Mouse (Mus musculus) skeletal muscle tissue, adult 2 months (tissue): ENCODE data around the gene Pemt.
"Not testable (repeated sequence)": the region's sequence is repeated elsewhere in the genome, so short reads cannot be mapped to it uniquely, and the experiment has no call there.

Experiments used
- DNase-seq: peaks from one replicate; pipeline ENCODE4 v3.0.0-alpha.2; 2012; ENCODE audit warnings: low read depth, low spot score

The Pemt gene

DNA sequence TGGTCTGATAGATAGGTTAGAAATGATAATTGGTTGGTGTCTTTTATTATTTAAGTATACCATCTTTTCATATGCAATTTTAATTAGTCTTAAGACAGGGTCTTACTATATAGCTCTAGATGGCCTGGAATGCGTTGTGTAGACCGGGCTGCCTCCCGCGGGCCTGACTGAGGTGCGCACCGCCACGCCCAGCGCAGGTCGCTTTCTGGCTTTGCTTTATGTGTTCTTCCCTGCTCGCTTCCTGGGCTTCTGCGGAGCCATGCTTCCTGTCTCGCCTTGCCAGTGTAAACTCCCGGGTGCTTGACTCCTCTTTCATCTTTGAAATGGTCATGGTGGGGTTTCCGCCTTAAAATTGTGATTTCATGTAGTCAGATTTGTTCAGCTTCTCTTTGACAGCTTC, 93.4 kb downstream of the Pemt start:
- DNase-seq, result no peak

DNA sequence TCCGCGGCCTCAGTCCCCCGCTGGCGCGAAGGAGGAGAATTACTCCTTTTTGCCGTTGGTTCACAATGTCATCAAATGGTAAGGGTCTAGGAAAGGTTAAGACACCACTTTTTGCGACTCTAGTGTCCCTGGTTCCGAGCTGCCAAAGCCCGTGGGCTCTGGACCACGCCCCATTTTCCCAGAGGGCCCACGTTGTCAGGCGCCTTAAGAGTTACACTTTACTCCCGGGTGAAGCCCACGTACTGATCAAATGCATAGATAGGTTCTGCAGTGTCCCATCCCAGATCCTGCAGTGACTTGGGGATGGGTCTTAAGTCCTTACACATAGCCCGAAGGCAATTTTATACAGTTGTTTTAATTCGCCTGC, 97.9 kb downstream of the Pemt start:
- DNase-seq, result no peak

DNA sequence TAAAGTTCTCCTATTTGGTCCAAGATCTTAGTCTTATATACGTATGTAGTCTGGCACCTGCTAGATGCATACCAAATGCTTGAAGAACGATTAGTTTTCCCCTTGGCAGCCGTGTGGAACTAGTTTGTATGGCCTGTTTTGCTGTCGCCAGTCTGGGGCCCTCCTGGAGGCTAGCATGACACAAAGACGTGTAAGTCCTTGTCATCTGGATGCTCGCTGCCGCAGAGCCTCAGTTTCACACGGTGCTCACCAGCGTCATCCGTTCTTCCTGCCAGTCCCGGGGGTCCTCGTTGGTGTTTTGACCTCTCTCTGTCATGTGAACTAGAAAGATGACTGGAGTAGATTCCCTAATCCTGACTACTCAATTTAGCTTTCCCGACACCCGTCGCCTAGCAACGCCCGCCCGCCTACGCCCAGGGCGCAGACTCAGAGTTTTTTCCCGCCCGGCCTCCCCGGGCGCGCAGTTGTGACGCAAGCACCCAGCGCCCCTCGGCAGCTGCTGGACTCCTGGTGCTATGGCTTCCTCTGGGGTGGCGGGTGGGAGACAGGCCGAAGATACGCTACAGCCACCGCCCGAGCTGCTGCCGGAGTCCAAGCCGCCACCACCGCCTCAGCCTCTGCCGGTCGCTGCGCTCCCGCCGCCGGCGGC, 98.4 kb downstream of the Pemt start, which contains the start of gene Med9:
TSS of gene Med9 (plus strand) at position 455 of the 649 bp plus-strand sequence.
- DNase-seq, result peak; percentile 89

DNA sequence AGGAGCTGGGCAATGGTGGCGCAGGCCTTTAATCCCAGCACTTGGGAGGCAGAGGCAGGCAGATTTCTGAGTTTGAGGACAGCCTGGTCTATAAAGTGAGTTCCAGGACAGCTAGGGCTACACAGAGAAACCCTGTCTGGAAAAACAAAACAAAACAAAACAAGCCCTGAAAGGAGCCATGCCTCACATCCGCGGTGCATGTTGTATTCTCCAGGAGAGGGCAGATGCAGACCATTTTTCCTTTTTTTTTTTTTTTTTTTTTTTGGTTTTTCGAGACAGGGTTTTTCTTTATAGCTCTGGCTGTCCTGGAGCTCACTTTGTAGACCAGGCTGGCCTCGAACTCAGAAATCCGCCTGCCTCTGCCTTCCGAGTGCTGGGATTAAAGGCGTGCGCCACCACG, 101.4 kb downstream of the Pemt start:
- not testable (repeated sequence) for DNase-seq

DNA sequence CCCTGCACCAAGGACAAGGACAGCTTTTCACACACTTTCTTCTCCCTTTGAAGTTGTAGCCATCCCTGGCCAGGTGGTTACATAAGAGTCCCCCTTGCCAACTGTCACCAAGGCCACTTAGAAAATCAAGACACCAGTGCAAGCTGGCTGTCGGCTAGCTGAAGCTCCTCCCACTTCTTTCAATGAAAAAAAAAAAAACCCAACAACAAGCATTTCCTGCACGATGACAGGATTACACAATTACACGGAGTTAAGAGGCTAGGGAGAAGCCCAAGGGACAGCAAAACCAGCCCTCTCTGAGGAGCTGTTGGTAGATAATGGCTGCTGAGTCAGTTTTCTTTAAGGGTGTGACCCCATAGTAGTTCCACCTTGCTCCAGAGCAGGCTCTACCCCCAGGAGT, 104.9 kb downstream of the Pemt start:
- no peak for DNase-seq

DNA sequence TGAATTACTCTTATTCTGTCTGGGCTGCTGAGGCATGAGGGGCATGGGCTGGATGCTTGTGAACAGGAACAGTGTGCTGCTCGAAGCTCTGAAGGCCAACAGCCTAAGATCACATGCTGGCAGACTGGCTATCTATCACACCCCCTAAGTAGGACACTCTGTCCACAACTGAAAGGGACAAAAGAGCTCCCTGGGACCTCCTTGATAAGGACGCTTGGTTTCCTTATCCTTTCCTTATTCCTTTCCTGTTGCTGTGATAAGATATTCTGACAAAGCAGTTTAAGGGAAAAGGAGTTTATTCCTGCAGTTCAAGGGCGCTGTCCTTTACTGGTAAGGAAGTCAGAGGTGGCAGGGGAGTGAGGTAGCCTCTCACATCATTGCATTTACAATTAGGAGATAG, 105.6 kb downstream of the Pemt start:
- no peak for DNase-seq

DNA sequence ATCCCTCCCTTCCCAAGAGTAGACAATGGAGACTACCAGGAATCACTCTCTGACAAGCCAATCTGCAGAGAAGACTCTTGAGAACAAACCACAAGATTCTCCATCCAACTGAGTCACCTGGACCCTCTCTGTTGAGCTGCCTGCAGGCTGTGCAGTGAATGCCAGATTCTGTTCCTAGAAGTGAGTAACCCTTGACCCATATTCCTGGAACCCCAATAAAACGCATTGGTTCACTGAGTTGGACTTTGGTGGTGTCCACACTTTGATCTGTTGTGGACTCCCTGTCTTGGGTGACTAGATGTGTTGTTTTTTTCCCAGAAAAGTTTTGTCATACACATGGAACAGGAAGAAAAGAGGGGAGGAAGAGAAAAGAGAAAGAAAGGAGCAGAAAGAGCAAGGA, 106.5 kb downstream of the Pemt start:
- no peak for DNase-seq

DNA sequence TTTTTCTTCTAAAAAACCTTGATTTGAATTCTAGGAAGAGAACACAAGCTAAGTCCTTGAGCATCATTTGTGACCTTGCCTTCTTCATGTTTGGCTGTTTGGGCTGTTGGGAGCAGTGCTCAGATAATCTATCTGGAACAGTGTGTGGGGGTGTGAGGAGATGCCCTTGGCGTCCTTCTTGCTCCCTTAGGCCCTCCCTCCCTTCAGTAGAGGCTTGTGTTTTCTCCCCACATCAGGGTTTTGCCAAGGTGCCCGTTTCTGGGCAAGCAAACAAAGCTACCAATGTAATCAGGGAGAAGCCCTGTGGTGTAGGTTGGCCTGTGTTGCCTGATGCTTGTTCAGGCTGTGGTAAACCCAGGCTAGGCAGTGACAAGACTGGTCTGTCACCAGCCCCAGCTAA, 108.7 kb downstream of the Pemt start:
- no peak for DNase-seq

DNA sequence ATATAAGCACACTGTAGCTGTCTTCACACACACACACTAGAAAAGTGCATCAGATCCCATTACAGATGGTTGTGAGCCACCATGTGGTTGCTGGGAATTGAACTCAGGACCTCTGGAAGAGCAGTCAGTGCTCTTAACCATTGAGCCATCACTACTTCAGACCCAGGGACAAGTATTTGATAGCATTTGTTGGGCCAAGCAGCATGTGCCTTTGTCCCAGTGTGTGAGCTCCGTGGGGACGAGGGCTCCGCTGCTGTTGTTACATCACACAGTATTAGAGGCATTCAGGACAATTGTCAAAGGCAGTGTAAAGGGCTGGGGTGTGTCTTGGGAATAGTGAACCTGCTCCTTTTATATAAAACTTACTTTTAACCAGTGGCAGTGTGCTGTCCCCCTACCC, 109.3 kb downstream of the Pemt start:
- DNase-seq, result no peak

DNA sequence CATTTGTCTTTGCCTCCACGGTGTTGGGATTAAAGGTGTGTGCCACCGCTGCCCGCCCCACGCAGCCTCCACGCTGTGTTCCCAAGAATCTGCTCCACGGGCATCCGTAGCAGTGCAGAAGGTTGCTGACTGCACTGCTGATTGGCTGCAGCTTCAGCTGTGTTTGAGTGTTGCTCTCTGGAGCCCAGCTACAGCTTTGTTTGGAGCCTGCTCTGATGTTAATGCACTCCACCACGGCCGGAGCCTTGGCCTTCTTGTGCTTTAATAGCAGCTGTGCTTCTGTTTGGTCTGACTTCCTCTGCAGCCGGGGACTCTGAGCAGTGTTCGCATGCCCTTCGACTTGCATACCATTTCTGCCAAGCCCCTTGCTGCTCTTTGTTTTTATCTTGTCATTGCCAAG, 112.3 kb downstream of the Pemt start:
- DNase-seq, result no peak

DNA sequence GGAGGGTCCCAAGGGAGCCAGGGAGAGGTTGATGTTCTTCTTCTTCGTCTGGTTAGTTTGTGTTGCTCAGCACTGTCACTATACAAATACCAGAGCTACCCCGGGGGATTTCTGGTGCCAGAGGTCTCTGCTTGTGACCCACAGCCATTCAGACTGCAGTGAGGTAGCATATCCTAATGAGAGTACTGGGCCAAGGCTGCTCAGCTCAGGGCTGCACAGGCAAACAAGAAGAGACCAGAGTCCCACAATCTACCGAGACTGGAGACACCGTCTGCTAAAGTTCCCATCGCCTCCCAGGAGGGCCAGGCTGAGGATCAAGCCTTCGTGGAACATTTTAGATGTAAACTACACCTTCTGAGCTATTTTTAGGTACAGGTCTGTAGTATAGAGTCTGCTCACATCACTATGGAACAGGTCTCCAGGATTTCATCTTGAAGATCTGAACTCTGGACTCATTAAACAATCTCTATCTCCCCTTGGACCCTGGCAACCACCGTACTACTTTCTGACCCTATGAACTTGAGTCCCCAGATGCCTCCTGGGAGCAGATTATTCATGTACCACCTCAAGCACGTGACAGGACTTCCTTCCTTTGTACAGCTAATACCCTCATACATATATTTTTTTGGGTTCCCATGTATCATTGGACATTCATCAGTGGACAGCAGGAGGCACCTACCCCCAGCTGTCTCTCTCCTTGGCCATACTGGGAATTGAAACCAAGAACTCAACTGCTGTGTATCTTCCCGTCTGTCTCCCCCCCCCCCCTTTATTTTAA, 113.5 kb downstream of the Pemt start:
- no peak for DNase-seq

DNA sequence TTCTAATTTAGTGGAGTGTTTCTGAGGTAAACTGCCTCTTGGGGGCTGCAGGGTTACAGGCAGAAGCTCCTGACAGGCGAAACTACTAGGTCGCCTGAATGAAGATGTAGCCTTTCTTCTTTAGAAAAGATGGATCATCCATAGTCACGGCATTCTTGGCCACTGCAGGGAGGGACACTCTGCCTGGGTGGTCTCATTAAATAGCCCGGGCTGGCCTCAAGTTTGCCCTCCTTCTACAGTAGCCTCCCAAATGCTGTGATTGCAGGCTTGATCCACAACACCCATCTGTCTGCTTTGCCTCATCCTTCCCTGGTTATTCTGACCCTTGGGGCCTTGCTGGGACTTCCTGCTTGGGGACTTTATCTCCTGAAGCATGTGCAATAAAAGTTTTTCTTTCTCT, 116.3 kb downstream of the Pemt start:
- DNase-seq, result no peak

DNA sequence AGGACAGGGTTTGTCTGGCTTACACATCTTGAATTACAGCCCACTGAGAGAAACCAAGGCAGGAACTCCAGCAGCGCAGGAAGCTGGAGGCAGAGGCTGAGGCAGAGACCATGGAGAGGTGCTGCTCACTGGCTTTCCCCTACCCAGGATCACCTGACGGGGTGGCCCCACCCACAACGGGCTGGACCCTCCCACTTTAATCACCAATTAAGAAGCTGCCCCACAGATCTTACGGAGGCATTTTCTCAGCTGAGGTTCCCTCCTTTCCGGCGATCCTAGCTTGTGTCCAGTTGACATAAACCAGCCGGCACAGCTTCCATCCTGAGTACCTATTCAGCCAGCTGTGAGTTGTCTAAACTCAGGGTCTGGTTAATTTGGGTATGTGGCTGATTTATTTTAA, 125.0 kb downstream of the Pemt start:
- no peak for DNase-seq
